In genomic region chr7:27731946-27732345, GRCm38 (mm10) we compare ENCODE assay signal across 8 mouse cellular contexts. TPM values are rescaled to one million over a fixed set of nuclear protein-coding genes. Genes with fewer than 3 reads are reported as not detected.
DNase-seq lines count a peak whose midpoint lies in the region; ATAC-seq and TF ChIP-seq lines count a peak whose summit lies in the region.

No protein-coding gene starts in this region.

- peak overlapping the region; percentile 97 for H3K4me3 ChIP-seq in thymus, adult 2 months (ENCODE audit: control insufficient read depth, insufficient read depth, low read length)
- H3K4me3 ChIP-seq in liver, embryonic 11.5 days (ENCODE audit: low read depth, low read length), result peak overlapping the region; percentile 76
- H3K4me3 ChIP-seq in stomach, embryonic 15.5 days (replicated peaks), result peak overlapping the region; percentile 83

- no peaks in the 10 kb centered on the region for H3K27me3 ChIP-seq in thymus, adult 2 months (ENCODE audit: control insufficient read depth, insufficient read depth, low read length)
- H3K27me3 ChIP-seq in liver, embryonic 11.5 days (replicated peaks; ENCODE audit: control insufficient read depth, insufficient read depth, low read length), result no peaks in the 10 kb centered on the region
- no peaks in the 10 kb centered on the region for H3K27me3 ChIP-seq in stomach, embryonic 15.5 days (replicated peaks)

- WGBS in thymus, adult 2 months, result 20% methylated on average over 12 of the region's 12 CpGs
- 15% methylated on average over 12 of the region's 12 CpGs for WGBS in liver, embryonic 11.5 days
- WGBS in stomach, embryonic 15.5 days, result 5% methylated on average over 12 of the region's 12 CpGs

- no peak for TF ChIP-seq POLR2A in thymus, adult 2 months (IDR thresholded peaks at IDR 0.05; ENCODE audit: control insufficient read depth, extremely low read depth, insufficient read depth, low read length, poor library complexity)

- peaks cover 3% of the 10 kb centered on the region; the same call in 1 of the 2 replicates for H3K4me1 ChIP-seq in thymus, adult 2 months (replicated peaks; ENCODE audit: control insufficient read depth, insufficient read depth, low read length)
- no peaks in the 10 kb centered on the region for H3K4me1 ChIP-seq in liver, embryonic 11.5 days (replicated peaks; ENCODE audit: control insufficient read depth, insufficient read depth, low read length)
- H3K4me1 ChIP-seq in stomach, embryonic 15.5 days, result 0 out of 2 replicates have a peak, but pooled peaks cover 2% of the 10 kb centered on the region

- peak; percentile 38 for DNase-seq in cerebellum, adult 9-10 months
- no peak for DNase-seq in cerebellum, postnatal 25 days
- DNase-seq in thymus, adult 2 months, result no peak
- no peak for DNase-seq in thymus, postnatal 25 days
- no peak for DNase-seq in liver, embryonic 11.5 days (ENCODE audit: low spot score)
- no peak for DNase-seq in adrenal gland, postnatal 4 days (ENCODE audit: low spot score in 2 of 2)

- no peaks in the 10 kb centered on the region for H3K9me3 ChIP-seq in liver, embryonic 11.5 days (ENCODE audit: control insufficient read depth, low read length)
- no peaks in the 10 kb centered on the region for H3K9me3 ChIP-seq in stomach, embryonic 15.5 days

- H3K36me3 ChIP-seq in thymus, adult 2 months (ENCODE audit: control insufficient read depth, insufficient read depth, low read length), result no peaks in the 10 kb centered on the region
- H3K36me3 ChIP-seq in liver, embryonic 11.5 days (ENCODE audit: control insufficient read depth, insufficient read depth, low read length), result no peaks in the 10 kb centered on the region
- no peaks in the 10 kb centered on the region for H3K36me3 ChIP-seq in stomach, embryonic 15.5 days

- peak overlapping the region; percentile 70 for H3K27ac ChIP-seq in thymus, adult 2 months (ENCODE audit: control insufficient read depth, insufficient read depth, low read length)
- peak overlapping the region; percentile 93 for H3K27ac ChIP-seq in liver, embryonic 11.5 days (ENCODE audit: low read depth, low read length)
- peak overlapping the region; percentile 97 for H3K27ac ChIP-seq in stomach, embryonic 15.5 days

- no peak for TF ChIP-seq CTCF in thymus, adult 2 months (IDR thresholded peaks at IDR 0.05; ENCODE audit: borderline replicate concordance, control insufficient read depth, extremely low read depth, insufficient read depth, low read length, poor library complexity)

- peak overlapping the region; percentile 74 for H3K4me2 ChIP-seq in liver, embryonic 11.5 days
- peak overlapping the region; percentile 54 for H3K4me2 ChIP-seq in stomach, embryonic 15.5 days

- peak overlapping the region; percentile 84 for H3K9ac ChIP-seq in liver, embryonic 11.5 days (ENCODE audit: low read depth, low read length)
- peak overlapping the region; percentile 81; the same call in 1 of the 2 replicates for H3K9ac ChIP-seq in stomach, embryonic 15.5 days

- no peak for ATAC-seq in liver, embryonic 11.5 days (replicated peaks; ENCODE audit: low FRiP score)
- no peak for ATAC-seq in stomach, embryonic 15.5 days (ENCODE audit: insufficient read depth, low FRiP score, low read depth)
- ATAC-seq in erythroid progenitor cell, adult 5-6 weeks (replicated peaks; ENCODE audit: low FRiP score, poor library complexity, severe bottlenecking), result no peak

RNA-seq across cellular contexts. Expression of gene Zfp60, which starts 0.8 kb away (rescaled TPM):
- 2.5 and 2.6 TPM in 2 replicates for polyA plus RNA-seq in thymus, adult 2 months (2012; rRNA removed)
- 15.8 and 17.5 TPM in 2 replicates for polyA plus RNA-seq in liver, embryonic 11.5 days (2014; fragmentation: Nextera tagmentation; extraction: Ambion mirVana)
- polyA plus RNA-seq in stomach, embryonic 15.5 days (2015; fragmentation: Nextera tagmentation; extraction: Ambion mirVana), result 27.1 and 30.8 TPM in 2 replicates
- 0.36 and 6.3 TPM in 2 replicates for total RNA-seq in erythroid progenitor cell, adult 5-6 weeks (2015; ENCODE audit: low replicate concordance)
- 0.39 and 2.8 TPM in 2 replicates for total RNA-seq in erythroid progenitor cell, adult 5-6 weeks (2017; ENCODE audit: low replicate concordance)
- total RNA-seq in adrenal gland, postnatal 4 days (2021), result 10 to 100 TPM; 21.6 to 23.0 TPM

RNA-seq across cellular contexts. Expression of gene Zfp607b, which starts 42.8 kb away (rescaled TPM):
- 0.77 and 0.92 TPM in 2 replicates for polyA plus RNA-seq in thymus, adult 2 months (2012; rRNA removed)
- polyA plus RNA-seq in liver, embryonic 11.5 days (2014; fragmentation: Nextera tagmentation; extraction: Ambion mirVana), result 1.6 and 3.0 TPM in 2 replicates
- 2.9 and 4.2 TPM in 2 replicates for polyA plus RNA-seq in stomach, embryonic 15.5 days (2015; fragmentation: Nextera tagmentation; extraction: Ambion mirVana)
- not detected in 2 replicates for total RNA-seq in erythroid progenitor cell, adult 5-6 weeks (2015; ENCODE audit: low replicate concordance)
- total RNA-seq in erythroid progenitor cell, adult 5-6 weeks (2017; ENCODE audit: low replicate concordance), result 1.7 TPM in 1 of 2 replicates, not detected in the other
- 1 to 10 TPM; 2.9 to 3.5 TPM for total RNA-seq in adrenal gland, postnatal 4 days (2021)

RNA-seq across cellular contexts. Expression of gene Map3k10, which starts 57.5 kb away (rescaled TPM):
- polyA plus RNA-seq in thymus, adult 2 months (2012; rRNA removed), result 24.7 and 30.0 TPM in 2 replicates
- polyA plus RNA-seq in liver, embryonic 11.5 days (2014; fragmentation: Nextera tagmentation; extraction: Ambion mirVana), result 4.8 and 5.6 TPM in 2 replicates
- 7.1 and 8.3 TPM in 2 replicates for polyA plus RNA-seq in stomach, embryonic 15.5 days (2015; fragmentation: Nextera tagmentation; extraction: Ambion mirVana)
- 0.72 and 6.7 TPM in 2 replicates for total RNA-seq in erythroid progenitor cell, adult 5-6 weeks (2015; ENCODE audit: low replicate concordance)
- total RNA-seq in erythroid progenitor cell, adult 5-6 weeks (2017; ENCODE audit: low replicate concordance), result 0.13 TPM in 1 of 2 replicates, not detected in the other
- 10 to 100 TPM; 30.3 to 31.9 TPM for total RNA-seq in adrenal gland, postnatal 4 days (2021)
